Mouse (Mus musculus) heart, postnatal 14 days (tissue): ENCODE data around the gene Cpa3. TPM values are rescaled to one million over a fixed set of nuclear protein-coding genes. Genes with fewer than 3 reads are reported as not detected.
A peak's percentile ranks its signal among the peaks of the same experiment; 100 is the strongest.

Experiments
- DNase-seq, 2 experiments: peaks; one replicate each; pipeline ENCODE4 v3.0.0; 2021 to 2022
- intact Hi-C: fragments of 180-260 bp; cut with DNase I; formaldehyde crosslinking; loops from one replicate; pipeline ENCODE4 v1.15.1; 2025
- long read RNA-seq, 2 experiments: library from polyadenylated mRNA; stranded (forward); transcript quantifications; one replicate each; pipeline ENCODE4 v2.0.0; 2021
- total RNA-seq, 2 experiments: library from RNA; stranded (reverse); gene quantifications; 2 replicates each; pipeline ENCODE4 v1.2.3; 2021

The Cpa3 gene
- total RNA-seq: 1 to 10 TPM; 2.3 to 2.8 TPM
- long read RNA-seq, experiment 1: 0 reads
- long read RNA-seq, experiment 2, partial matches to known transcripts: 0 of 2 reads
- long read RNA-seq, experiment 2, other reads (novel, unspliced or antisense): 1 of 2 reads

- intact Hi-C loops: no loop called here
Measured at GRCm38 (mm10) chr3:20242050-20242449, at the start of gene Cpa3. Gene Cpa3, minus strand, starts transcription at chr3:20242181.

GRCm38 (mm10) chr3:20291370-20291769, 49.4 kb upstream of the Cpa3 start:
- intact Hi-C loops: no loop called here
- no peak for DNase-seq

More at GRCm38 (mm10) chr3:20242050-20242449, at the start of gene Cpa3:
- no peak for DNase-seq

- intact Hi-C loops: no loop called here
Measured at GRCm38 (mm10) chr3:20288761-20289160, 46.8 kb upstream of the Cpa3 start.

GRCm38 (mm10) chr3:20281796-20282195, 39.8 kb upstream of the Cpa3 start:
- no peak for DNase-seq
- intact Hi-C loops: no loop called here

More at GRCm38 (mm10) chr3:20288761-20289160, 46.8 kb upstream of the Cpa3 start:
- DNase-seq: no peak

DNA sequence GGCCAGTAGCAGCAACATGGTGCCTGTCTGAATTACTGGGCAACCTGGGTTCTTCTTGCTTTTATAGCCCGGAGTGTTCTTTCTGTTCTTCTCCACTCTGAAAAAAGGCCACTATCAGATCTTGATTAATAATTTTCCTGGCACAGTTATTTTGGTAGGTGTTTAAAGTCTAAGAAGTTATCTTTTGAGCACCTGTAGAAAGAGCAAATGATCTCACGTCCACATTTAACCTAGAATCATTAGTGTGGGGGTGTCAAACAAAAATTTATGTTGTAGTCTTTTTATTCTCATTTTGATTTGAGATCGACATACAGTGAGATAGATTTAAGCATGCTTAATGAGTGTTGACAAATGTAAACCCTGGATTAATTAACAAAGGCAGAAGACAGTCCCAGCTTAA, 33.7 kb upstream of the Cpa3 start, which contains the start of gene Cpb1:
Gene Cpb1, minus strand, starts transcription at position 101 of the 400 bp plus-strand sequence.
- intact Hi-C loops: no loop called here
- DNase-seq: no peak

DNA sequence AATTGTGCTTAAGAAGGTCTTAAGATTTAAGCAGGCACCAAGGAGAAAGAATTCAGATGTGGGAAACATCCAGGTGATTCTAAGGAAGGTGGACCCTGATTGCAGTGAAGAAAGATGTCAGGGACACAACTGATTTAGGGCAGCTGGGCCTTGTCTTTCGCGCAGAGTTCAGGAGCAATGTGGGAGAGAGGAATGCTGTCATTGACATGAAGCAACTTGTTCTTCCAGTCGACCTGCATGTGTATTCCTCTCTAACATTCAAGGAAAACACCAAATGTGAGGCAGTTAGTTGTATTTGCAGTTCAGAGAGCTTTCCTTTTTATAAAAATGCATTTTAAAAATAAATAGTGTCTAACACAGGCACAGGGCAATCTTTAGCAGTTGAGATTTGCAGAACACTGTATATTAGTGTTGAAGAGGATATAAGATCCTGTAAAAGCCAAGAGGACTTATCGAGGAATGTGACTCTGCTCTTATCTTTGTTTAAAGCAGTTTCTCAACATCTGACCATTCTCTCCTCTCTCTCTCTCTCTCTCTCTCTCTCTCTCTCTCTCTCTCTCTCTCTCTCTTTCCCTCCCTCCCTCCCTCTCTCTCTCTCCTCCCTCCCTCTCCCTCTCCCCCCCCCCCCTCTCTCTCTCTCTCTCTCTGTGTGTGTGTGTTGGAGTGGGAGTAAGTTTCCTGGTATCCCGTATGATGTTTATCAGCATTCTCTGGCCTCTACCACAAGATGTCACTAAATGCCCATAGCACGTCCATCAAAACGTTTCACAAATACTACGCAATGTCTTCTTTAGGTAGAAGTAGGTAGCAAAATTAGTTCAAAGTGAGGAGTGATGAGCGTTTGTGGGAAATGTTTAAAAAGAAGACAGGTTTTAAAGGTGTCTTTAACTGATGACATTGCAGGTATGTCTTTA, 12.8 kb upstream of the Cpa3 start:
- no peak for DNase-seq
- intact Hi-C loops: loop anchor here (5.0 kb wide), 1 partner anchor 252 kb away; no protein-coding TSS in a partner anchor

DNA sequence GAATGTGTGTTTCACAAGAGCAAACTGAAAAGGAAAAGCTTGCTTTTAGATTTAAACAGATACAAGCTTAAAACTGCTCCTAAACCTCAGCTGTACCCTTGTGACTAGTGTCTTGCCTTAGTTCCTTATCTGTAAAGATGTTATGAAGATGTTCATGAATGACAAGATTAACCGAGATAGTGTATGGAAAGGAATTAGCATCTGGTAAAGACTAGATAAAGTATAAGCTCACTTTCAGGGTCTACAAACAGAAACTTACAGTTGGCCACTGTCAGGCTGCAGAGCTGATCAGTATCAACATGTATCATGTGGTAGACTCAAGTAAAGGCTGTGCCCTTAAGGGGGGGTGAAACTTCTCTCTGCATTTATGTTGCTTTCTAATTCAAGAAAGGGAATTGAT, 1.9 kb upstream of the Cpa3 start:
- no peak for DNase-seq
- intact Hi-C loops: no loop called here

DNA sequence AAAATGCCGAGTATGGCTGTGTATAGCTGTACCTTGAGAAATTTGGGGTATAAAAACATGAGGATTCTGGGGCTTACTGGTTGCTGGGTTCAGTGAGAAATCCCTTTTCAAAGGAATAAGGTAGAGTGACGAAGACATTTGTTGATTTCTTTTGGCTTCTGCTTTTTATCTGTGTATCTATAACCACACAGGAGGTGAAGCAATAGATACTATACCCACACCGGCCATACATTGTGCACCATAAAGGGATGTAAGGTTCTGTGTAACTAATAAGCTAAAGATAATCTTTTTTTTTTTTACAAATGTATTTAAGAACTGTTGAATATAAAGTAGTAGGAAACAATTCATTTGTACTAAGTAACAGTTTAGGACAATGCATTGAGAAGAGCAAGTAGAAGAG, 2.2 kb downstream of the Cpa3 start:
- no peak for DNase-seq

DNA sequence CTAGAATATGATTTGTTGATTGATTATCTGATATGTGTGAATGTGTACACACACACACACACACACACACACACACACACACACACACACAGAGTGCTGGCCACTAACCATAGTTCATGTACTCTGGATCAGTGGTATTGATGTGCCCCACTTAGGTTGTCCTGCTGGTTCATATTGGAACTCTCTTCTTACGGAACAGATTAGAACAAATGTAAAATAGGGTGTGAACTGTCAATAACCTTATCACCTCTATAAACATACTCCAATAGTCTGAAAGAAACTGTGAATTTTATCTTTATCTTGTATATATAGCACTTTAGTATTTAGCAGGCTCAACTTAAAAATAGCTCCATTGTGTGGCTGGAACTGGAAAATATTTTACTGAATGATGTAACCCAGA, 5.0 kb downstream of the Cpa3 start:
- intact Hi-C loops: no loop called here
- DNase-seq: no peak

More for the DNA sequence above, 2.2 kb downstream of the Cpa3 start:
- intact Hi-C loops: no loop called here

DNA sequence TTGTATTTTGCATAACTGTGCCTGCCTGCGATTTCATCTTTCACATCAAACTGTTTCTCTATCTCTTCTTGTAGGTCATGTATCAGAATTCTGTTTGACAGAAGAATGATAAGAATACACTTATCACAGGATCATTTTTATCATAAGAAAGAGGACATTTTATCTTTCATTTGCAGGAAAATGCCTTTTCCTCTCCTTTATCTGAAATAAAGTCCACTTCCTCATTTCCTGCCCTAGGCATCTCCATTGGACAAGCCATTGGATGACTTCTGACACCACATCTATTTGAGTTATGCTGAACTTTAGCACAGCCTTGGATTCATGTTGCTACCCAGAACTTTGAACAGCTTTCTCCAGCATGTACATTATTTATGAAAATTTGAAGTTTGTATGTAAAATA, 13.0 kb downstream of the Cpa3 start:
- DNase-seq: no peak
- intact Hi-C loops: no loop called here

GRCm38 (mm10) chr3:20225429-20225828, 16.6 kb downstream of the Cpa3 start:
- no peak for DNase-seq
- intact Hi-C loops: no loop called here

DNA sequence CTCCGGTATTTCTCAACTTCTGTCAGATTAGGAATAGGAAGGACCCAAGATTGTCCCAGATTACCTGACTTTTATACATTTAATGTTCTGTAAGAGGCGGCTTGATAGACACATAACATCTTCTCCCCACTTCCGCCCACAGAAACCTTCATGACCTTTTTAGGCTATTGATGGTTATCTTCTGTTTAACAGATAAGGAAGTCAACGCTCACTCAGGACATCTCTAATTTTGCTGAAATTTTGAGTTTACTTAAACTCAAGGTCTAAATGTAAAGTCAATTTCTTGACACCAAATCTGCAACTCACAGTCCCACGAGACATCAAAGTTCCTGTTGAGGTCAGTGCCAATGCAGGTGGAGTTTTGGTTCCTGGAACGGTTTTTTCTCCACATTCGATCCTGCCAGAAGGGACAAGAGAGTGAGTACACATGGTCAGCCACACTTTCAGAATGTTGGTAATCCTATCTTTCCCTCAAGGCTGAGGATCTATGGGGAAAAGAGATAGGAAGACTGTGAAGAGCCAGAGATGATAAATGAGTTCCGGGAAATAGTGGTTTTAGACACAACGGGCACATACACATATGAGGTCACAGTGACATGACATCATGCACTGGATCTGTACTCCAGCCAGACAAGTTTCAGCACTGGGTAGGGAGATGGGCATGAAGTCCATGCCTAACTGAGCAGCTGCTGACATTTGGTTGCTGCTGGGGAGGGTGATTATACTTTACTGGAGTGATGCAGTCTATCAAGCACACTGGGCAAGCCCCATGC, 18.9 kb downstream of the Cpa3 start:
- intact Hi-C loops: no loop called here
- no peak for DNase-seq

DNA sequence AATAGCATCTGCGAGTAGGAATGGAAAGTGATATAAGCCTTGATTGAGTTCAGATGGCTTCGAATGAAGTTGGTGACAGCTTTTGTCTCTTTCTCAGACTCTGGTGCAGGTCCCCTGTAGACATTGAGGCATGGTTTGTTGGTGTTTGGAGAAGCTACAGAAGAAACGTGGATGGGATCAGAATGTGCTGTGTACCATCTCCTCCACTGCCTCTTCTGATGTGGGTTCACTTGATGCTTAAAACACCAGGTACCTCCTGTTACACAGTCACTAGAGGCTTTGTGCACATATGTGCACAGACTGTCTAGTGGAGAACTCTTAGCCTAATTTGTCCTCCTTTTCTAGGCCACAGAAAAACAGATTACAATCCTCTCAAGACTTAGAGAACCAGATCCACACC, 19.8 kb downstream of the Cpa3 start:
- DNase-seq: no peak
- intact Hi-C loops: no loop called here

- DNase-seq: peak; percentile 64 to 74
- intact Hi-C loops: loop anchor here (2.0 to 5.0 kb wide), 2 partner anchors 132 to 294 kb away; no protein-coding TSS in a partner anchor
Measured at GRCm38 (mm10) chr3:20198869-20199268, 43.1 kb downstream of the Cpa3 start.

DNA sequence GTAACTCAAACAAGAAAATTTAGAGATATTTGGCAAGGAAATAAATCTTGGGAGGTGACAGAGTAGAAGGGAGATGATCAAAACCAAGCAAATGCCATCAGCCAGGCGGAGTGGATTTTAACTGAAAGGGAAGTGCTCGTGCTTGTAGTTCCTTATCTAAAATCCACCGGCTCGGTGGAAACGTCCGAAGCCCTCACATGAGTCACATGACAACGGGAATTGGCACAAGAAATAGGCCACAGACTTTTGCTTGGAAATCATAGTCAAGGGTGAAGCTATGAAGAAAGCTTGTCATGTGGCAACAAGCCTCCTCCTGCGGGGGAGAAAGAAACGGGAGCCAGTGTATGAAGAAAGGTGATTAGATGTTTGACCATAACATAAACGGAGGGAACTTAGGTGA, 44.1 kb downstream of the Cpa3 start:
- DNase-seq: peak in 1 of 2 experiments; percentile 3
- intact Hi-C loops: loop anchor here (2.0 to 5.0 kb wide), 2 partner anchors 131 to 293 kb away; no protein-coding TSS in a partner anchor

GRCm38 (mm10) chr3:20188976-20189675, 52.9 kb downstream of the Cpa3 start:
- intact Hi-C loops: no loop called here
- DNase-seq: no peak

DNA sequence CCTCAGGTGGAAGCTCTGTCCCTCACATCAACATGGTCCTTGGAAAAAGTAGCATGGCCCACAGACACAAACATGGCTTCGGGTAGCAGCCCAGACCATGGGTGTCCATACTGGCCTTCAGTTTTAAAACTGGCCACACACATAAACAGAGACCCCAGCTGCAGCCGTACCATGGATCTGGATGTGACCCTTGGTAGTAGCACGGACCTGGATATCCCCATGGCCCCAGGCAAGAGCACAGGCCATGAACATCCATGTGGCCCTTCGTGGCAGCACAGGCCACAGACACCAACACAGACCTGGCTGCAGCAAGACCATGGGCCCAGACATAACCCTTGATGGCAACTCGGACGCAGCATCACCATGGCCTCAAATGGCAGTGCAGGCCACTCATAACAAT, 69.6 kb downstream of the Cpa3 start:
- intact Hi-C loops: no loop called here
- no peak for DNase-seq

GRCm38 (mm10) chr3:20167487-20167886, 74.5 kb downstream of the Cpa3 start:
- intact Hi-C loops: no loop called here
- DNase-seq: no peak
